Comparison of ENCODE assay signal across 9 mouse cellular contexts in the genomic region with DNA sequence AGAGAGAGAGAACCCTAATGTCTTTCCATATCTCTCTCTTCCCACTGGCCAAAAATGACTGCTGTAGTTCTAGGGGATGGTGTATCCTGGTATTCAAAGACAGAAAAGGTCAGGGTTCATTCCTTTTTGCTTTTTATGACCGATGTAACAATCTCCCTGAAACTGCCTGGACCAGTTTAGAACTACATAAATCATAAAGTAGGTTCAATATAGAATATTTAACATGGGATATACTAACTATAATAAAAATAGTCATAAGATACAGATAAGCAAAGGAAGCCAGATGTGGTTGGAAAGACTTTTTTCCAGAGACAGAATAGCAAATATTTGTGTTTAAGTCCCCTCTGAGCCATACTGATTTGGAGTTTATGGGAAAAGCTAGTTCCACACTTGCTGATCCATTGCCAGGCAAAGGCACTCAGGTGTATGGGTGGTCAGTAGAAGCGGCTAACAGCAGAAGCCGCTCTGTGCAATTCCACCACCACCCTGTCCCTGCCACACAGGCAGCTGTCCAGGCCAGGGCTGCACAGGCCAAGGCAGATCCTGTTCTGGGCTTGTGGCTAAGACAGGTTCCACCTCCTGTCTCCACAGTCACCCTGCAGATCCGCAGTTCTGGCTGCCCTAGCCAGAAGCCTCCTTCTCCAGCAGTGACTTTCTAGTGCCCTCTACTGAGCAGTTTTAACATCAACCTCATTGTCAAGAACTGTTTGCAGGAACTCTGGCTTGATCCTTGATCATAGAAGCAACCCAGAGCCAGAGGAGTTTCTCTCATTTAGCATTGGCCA. TPM values are rescaled to one million over a fixed set of nuclear protein-coding genes. Genes with fewer than 3 reads are reported as not detected.
A peak's percentile ranks its signal among the peaks of the same experiment; 100 is the strongest.
DNase-seq lines count a peak whose midpoint lies in the region; ATAC-seq and TF ChIP-seq lines count a peak whose summit lies in the region.
"Had no signal": no experiment of that assay in that cellular context is flagged by ENCODE, and none has a peak within 500 bp of the region (broad histone marks: within the 10 kb centered on the region; RNA-seq: fewer than 3 reads in every experiment).

No protein-coding gene starts in this region.

- H3K4me2 ChIP-seq in CH12.LX (ENCODE audit: insufficient read depth, low read depth, poor library complexity, severe bottlenecking), result no peak overlapping the region
- H3K4me2 ChIP-seq in heart, embryonic 15.5 days, result no peak overlapping the region
- H3K4me2 ChIP-seq in liver, embryonic 11.5 days, result no peak overlapping the region

- 37% methylated on average over 4 of the region's 4 CpGs for WGBS in heart, embryonic 15.5 days
- WGBS in liver, embryonic 11.5 days, result 44% methylated on average over 4 of the region's 4 CpGs
- WGBS in olfactory bulb, adult 2 months, result 52% methylated on average over 4 of the region's 4 CpGs

- no peak for TF ChIP-seq EP300 in CH12.LX (IDR thresholded peaks at IDR 0.05; ENCODE audit: low read length)

- peak; percentile 90 for TF ChIP-seq RAD21 in CH12.LX (IDR thresholded peaks at IDR 0.05; ENCODE audit: low read depth, low read length)

- no peaks in the 10 kb centered on the region for H3K36me3 ChIP-seq in CH12.LX (replicated peaks in 1 of 2; ENCODE audit: control insufficient read depth in 1 of 2, insufficient read depth in 1 of 2, low read length in 1 of 2)
- H3K36me3 ChIP-seq in heart, embryonic 15.5 days, result no peaks in the 10 kb centered on the region
- no peaks in the 10 kb centered on the region for H3K36me3 ChIP-seq in liver, embryonic 11.5 days (ENCODE audit: control insufficient read depth, insufficient read depth, low read length)

- peak; percentile 66 for ATAC-seq in heart, embryonic 15.5 days (replicated peaks; ENCODE audit: insufficient number of reproducible peaks, insufficient read depth, low FRiP score, low read depth)
- ATAC-seq in liver, embryonic 11.5 days (replicated peaks; ENCODE audit: low FRiP score), result 0 out of 2 replicates have a peak, but pooled peaks have one; percentile 31
- ATAC-seq in erythroblast, adult 5-6 weeks (replicated peaks; ENCODE audit: low FRiP score, poor library complexity, severe bottlenecking), result no peak

- H3K79me2 ChIP-seq in CH12.LX (replicated peaks; ENCODE audit: control insufficient read depth, extremely low read depth, insufficient read depth, poor library complexity, severe bottlenecking), result no peaks in the 10 kb centered on the region

- no peak overlapping the region for H3K27ac ChIP-seq in CH12.LX (ENCODE audit: insufficient read depth, low read depth)
- H3K27ac ChIP-seq in heart, embryonic 15.5 days, result no peak overlapping the region
- H3K27ac ChIP-seq in liver, embryonic 11.5 days (ENCODE audit: low read depth, low read length), result no peak overlapping the region
- no peak overlapping the region for H3K27ac ChIP-seq in olfactory bulb, adult 2 months (ENCODE audit: insufficient read depth, low read depth, low read length)

- H3K27me3 ChIP-seq in CH12.LX (replicated peaks), result no peaks in the 10 kb centered on the region
- no peaks in the 10 kb centered on the region for H3K27me3 ChIP-seq in heart, embryonic 15.5 days
- H3K27me3 ChIP-seq in liver, embryonic 11.5 days (replicated peaks; ENCODE audit: control insufficient read depth, insufficient read depth, low read length), result no peaks in the 10 kb centered on the region

- dilution Hi-C loops in CH12.LX (cut with MboI; ENCODE audit: extremely low pct_ligation_motif_present, extremely low pct_unique_long_range_greater_than_20kb, low sequenced_read_pairs), result no loop called here

- no peak for TF ChIP-seq POLR2A in CH12.LX (IDR thresholded peaks at IDR 0.05; ENCODE audit: low read depth, low read length)
- no peak for TF ChIP-seq POLR2A in olfactory bulb, adult 2 months (IDR thresholded peaks at IDR 0.05; ENCODE audit: insufficient read depth, low read depth, low read length)

- peak; percentile 64 for DNase-seq in CH12.LX (ENCODE audit: extremely low read depth)
- DNase-seq in brain, adult 2 months (ENCODE audit: low read depth, low spot score), result peak; percentile 96
- DNase-seq in fibroblast of lung, adult 2 months (ENCODE audit: low read depth), result peak; percentile 65
- DNase-seq in kidney, postnatal 10 days, result peak; percentile 53
- no peak for DNase-seq in liver, embryonic 11.5 days (ENCODE audit: low spot score)

- H3K9ac ChIP-seq in CH12.LX (ENCODE audit: insufficient read depth, low read depth), result no peak overlapping the region
- no peak overlapping the region for H3K9ac ChIP-seq in heart, embryonic 15.5 days
- H3K9ac ChIP-seq in liver, embryonic 11.5 days (ENCODE audit: low read depth, low read length), result no peak overlapping the region

- no peaks in the 10 kb centered on the region for H3K9me3 ChIP-seq in CH12.LX (replicated peaks; ENCODE audit: low read length)
- no peaks in the 10 kb centered on the region for H3K9me3 ChIP-seq in heart, embryonic 15.5 days (replicated peaks)
- H3K9me3 ChIP-seq in liver, embryonic 11.5 days (ENCODE audit: control insufficient read depth, low read length), result no peaks in the 10 kb centered on the region

- in situ Hi-C loops in CH12.LX (cut with MboI; ENCODE audit: low pct_ligation_motif_present, low pct_unique_long_range_greater_than_20kb, low sequenced_read_pairs), result no loop called here

- no peaks in the 10 kb centered on the region for H3K4me1 ChIP-seq in CH12.LX (ENCODE audit: control insufficient read depth in 1 of 2, insufficient read depth in 2 of 2)
- peaks cover 2% of the 10 kb centered on the region; the same call in 1 of the 2 replicates for H3K4me1 ChIP-seq in heart, embryonic 15.5 days (replicated peaks)
- H3K4me1 ChIP-seq in liver, embryonic 11.5 days (replicated peaks; ENCODE audit: control insufficient read depth, insufficient read depth, low read length), result no peaks in the 10 kb centered on the region
- peaks cover 2% of the 10 kb centered on the region for H3K4me1 ChIP-seq in olfactory bulb, adult 2 months (ENCODE audit: control insufficient read depth, insufficient read depth, low read length)

- H3K4me3 ChIP-seq in CH12.LX (replicated peaks in 1 of 3; ENCODE audit: low read depth in 2 of 3, low read length in 2 of 3, poor library complexity in 1 of 3), result no peak overlapping the region
- H3K4me3 ChIP-seq in heart, embryonic 15.5 days, result no peak overlapping the region
- H3K4me3 ChIP-seq in liver, embryonic 11.5 days (ENCODE audit: low read depth, low read length), result no peak overlapping the region
- H3K4me3 ChIP-seq in olfactory bulb, adult 2 months (ENCODE audit: insufficient read depth, low read depth, low read length), result no peak overlapping the region
- H3K4me3 ChIP-seq: erythroblast, embryonic 14.5 days had no signal

- TF ChIP-seq CTCF in CH12.LX (conservative IDR thresholded peaks at IDR 0.05 in 1 of 2, IDR thresholded peaks at IDR 0.05 in 1 of 2; ENCODE audit: low read depth in 2 of 2, low read length in 2 of 2), result peak; percentile 34 to 77; a peak in 3 of 4 replicates
- peak; percentile 8; the same call in 1 of the 2 replicates for TF ChIP-seq CTCF in olfactory bulb, adult 2 months (IDR thresholded peaks at IDR 0.05; ENCODE audit: insufficient read depth, low read depth, low read length)

TF ChIP-seq in CH12.LX, 34 proteins besides CTCF, POLR2A, EP300 and RAD21:
- 0 out of 2 replicates have a peak, but pooled peaks have one; percentile 36 for TF ChIP-seq NELFE (IDR thresholded peaks at IDR 0.05; ENCODE audit: low read depth, low read length)
- TF ChIP-seq SMC3 (IDR thresholded peaks at IDR 0.05; ENCODE audit: low read depth, low read length), result peak; percentile 72
- TF ChIP-seq E2F4 (IDR thresholded peaks at IDR 0.05; ENCODE audit: insufficient replicate concordance, low read depth, low read length), result no peak
- TF ChIP-seq BHLHE40 (IDR thresholded peaks at IDR 0.05; ENCODE audit: low read depth, low read length), result no peak
- no peak for TF ChIP-seq ZNF384 (IDR thresholded peaks at IDR 0.05; ENCODE audit: low read depth, low read length)
- TF ChIP-seq ETS1 (conservative IDR thresholded peaks at IDR 0.05; ENCODE audit: low read depth, low read length), result no peak

RNA-seq across cellular contexts. Expression of a gene that starts 47.5 kb away (rescaled TPM):
- total RNA-seq in CH12.LX (2012; rRNA removed) (26.6 and 38.9 TPM in 2 replicates), CH12.LX (2014; rRNA removed) (62.0 and 68.6 TPM in 2 replicates)
- 40.7 and 48.4 TPM in 2 replicates for polyA plus RNA-seq in CH12.LX (2012; ENCODE audit: insufficient read length, low read depth)
- polyA plus RNA-seq in heart, embryonic 15.5 days (2015; fragmentation: Nextera tagmentation; extraction: Ambion mirVana), result 12.9 and 15.2 TPM in 2 replicates
- polyA plus RNA-seq in liver, embryonic 11.5 days (2014; fragmentation: Nextera tagmentation; extraction: Ambion mirVana), result 20.9 and 22.3 TPM in 2 replicates
- polyA plus RNA-seq in olfactory bulb, adult 2 months (2012; ENCODE audit: insufficient read depth, insufficient read length, low replicate concordance, missing spikeins), result not detected in 2 replicates
- 5.0 and 8.2 TPM in 2 replicates for total RNA-seq in erythroblast, adult 5-6 weeks (2015; ENCODE audit: low replicate concordance)
- total RNA-seq in erythroblast, adult 5-6 weeks (2017; ENCODE audit: low replicate concordance), result 9.5 and 10.4 TPM in 2 replicates
